Mouse (Mus musculus) small intestine, adult 2 months (tissue): Measurements from ENCODE around the gene Vps45. TPM values are rescaled to one million over a fixed set of nuclear protein-coding genes. Genes with fewer than 3 reads are reported as not detected.
A peak's percentile ranks its signal among the peaks of the same experiment; 100 is the strongest.

Experiments
- H3K27ac ChIP-seq: fragments of 200-500 bp; 2 replicates; pipeline ENCODE4 v1.5.1; 2012; ENCODE audit warnings: low read depth, low read length, control low read depth, inconsistent platforms; ENCODE audit not compliant: insufficient read depth
- H3K27me3 ChIP-seq: fragments of 200-500 bp; 2 replicates; pipeline ENCODE4 v1.6.1; 2012; ENCODE audit warnings: mild to moderate bottlenecking, moderate library complexity, low read length, inconsistent platforms; ENCODE audit not compliant: control insufficient read depth, insufficient read depth
- H3K36me3 ChIP-seq: fragments of 200-500 bp; 2 replicates; pipeline ENCODE4 v1.6.1; 2012; ENCODE audit warnings: mild to moderate bottlenecking, low read length, control low read depth, inconsistent platforms; ENCODE audit not compliant: control insufficient read depth, insufficient read depth
- H3K4me1 ChIP-seq: fragments of 200-500 bp; 2 replicates; pipeline ENCODE4 v1.6.1; 2012; ENCODE audit warnings: low read length, inconsistent platforms, mixed read lengths; ENCODE audit not compliant: control insufficient read depth, insufficient read depth, insufficient read length
- H3K4me3 ChIP-seq: fragments of 200-500 bp; 2 replicates; pipeline ENCODE4 v1.5.1; 2012; ENCODE audit warnings: low read depth, mild to moderate bottlenecking, control low read depth, inconsistent platforms, low read length, moderate library complexity
- CTCF ChIP-seq: fragments of 200-500 bp; IDR thresholded peaks from 2 replicates; pipeline ENCODE4 v1.5.1; 2012; ENCODE audit warnings: low read depth, mild to moderate bottlenecking, control low read depth, inconsistent platforms, low read length, moderate library complexity, mixed read lengths; ENCODE audit not compliant: insufficient replicate concordance, insufficient read length; ENCODE audit errors: extremely low read depth
- POLR2A ChIP-seq: fragments of 200-500 bp; IDR thresholded peaks from 2 replicates; pipeline ENCODE4 v1.6.1; 2012; ENCODE audit warnings: low read depth, mild to moderate bottlenecking, control low read depth, inconsistent platforms, low read length, moderate library complexity
- WGBS: fragments of 180-500 bp; shearing (Covaris S2); methylation state at CpG from one replicate; pipeline ENCODE4 v1.1.7; 2018; 5-methylcytosine and 5-hydroxymethylcytosine counted together
- polyA plus RNA-seq: library from polyadenylated mRNA; depleted of rRNA; stranded (reverse); fragments of >200 nt; gene quantifications from 2 replicates; pipeline ENCODE4 v1.2.3, GENCODE M21; 2012

Gene Vps45
- polyA plus RNA-seq, 1 experiment = 2.5 TPM

GRCm38 (mm10) chr3:95993881-95994280 lies 64.4 kb downstream of the Vps45 start:
- Histone ChIP-seq H3K4me1 (0 out of 2 replicates have a peak, but pooled peaks cover 1% of the 10 kb centered on the region), H3K27ac (peak overlapping the region; percentile 91), H3K4me3 (peak overlapping the region; percentile 63), H3K27me3 (peaks cover 13% of the 10 kb centered on the region), H3K36me3 (peaks cover 9% of the 10 kb centered on the region)
- 46% methylated on average over 4 of the region's 4 CpGs for WGBS
- no peak for TF ChIP-seq CTCF

GRCm38 (mm10) chr3:95992990-95993603 lies 65.2 kb downstream of the Vps45 start:
- peak overlapping the region; percentile 8; the same call in 1 of the 2 replicates for H3K4me3 ChIP-seq
- peaks cover 13% of the 10 kb centered on the region for H3K27me3 ChIP-seq
- H3K27ac ChIP-seq = peak overlapping the region; percentile 91
- peaks cover 16% of the 10 kb centered on the region for H3K36me3 ChIP-seq
- 0 out of 2 replicates have a peak, but pooled peaks cover 1% of the 10 kb centered on the region for H3K4me1 ChIP-seq
- TF ChIP-seq CTCF (no peak), POLR2A (no peak)
- WGBS = 46% methylated on average over 5 of the region's 5 CpGs

- TF ChIP-seq POLR2A (no peak), CTCF (no peak)
- Histone ChIP-seq H3K27ac (peak overlapping the region; percentile 67), H3K4me3 (no peak overlapping the region), H3K4me1 (peaks cover 11% of the 10 kb centered on the region; the same call in 1 of the 2 replicates), H3K27me3 (peaks cover 8% of the 10 kb centered on the region), H3K36me3 (peaks cover 16% of the 10 kb centered on the region)
- WGBS = 69% methylated on average over 12 of the region's 12 CpGs
These were observed 67.8 kb downstream of the Vps45 start for GRCm38 (mm10) chr3:95990413-95990941.

DNA sequence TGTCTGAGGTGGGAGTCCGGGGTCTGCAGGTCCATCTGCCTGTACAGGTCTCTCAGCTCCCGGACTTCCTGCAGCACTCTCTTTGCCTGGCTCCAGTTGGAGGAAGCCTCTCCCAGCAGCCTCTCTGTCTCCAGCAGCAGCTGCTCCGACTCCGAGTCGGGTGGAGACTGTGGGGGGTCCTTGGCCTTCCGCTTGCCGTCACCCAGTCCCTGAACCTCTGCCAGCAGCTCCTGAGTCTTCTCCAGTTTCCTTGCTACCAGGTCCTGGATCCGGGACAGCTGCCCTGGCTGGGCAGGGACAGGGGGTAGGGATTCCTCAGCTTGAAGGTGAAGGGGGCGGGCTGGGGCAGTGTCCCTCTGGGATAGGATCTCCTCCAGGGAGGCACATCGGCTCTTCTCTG lies 69.3 kb downstream of the Vps45 start:
- Histone ChIP-seq H3K4me3 (no peak overlapping the region), H3K27me3 (no peaks in the 10 kb centered on the region), H3K27ac (peak overlapping the region; percentile 18; the same call in 1 of the 2 replicates), H3K4me1 (peaks cover 12% of the 10 kb centered on the region; the same call in 1 of the 2 replicates), H3K36me3 (peaks cover 16% of the 10 kb centered on the region)
- WGBS = 72% methylated on average over 10 of the region's 10 CpGs
- TF ChIP-seq POLR2A (no peak), CTCF (no peak)

DNA sequence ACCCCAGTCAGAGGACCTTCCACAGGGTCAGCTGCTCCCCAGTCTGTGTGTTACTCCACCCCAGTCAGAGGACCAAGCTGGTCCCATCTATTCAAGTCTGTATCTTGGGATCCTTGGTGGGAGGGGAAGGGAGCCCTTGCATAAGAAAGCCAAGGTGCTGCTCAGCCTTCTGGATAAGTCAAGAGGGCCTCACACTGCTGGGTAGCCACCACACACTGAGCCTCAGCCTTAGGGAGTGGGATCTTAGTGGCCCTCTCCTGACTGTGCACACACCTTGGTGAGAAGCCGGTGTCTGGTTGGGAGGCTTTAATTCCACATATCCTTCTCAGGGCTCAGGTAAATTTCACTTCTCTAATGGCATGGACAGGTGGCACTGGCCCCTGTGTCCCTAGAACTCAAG lies 70.1 kb downstream of the Vps45 start:
- H3K27ac ChIP-seq = no peak overlapping the region
- H3K4me3 ChIP-seq = no peak overlapping the region
- TF ChIP-seq CTCF (no peak), POLR2A (no peak)
- peaks cover 16% of the 10 kb centered on the region for H3K36me3 ChIP-seq
- no peaks in the 10 kb centered on the region for H3K27me3 ChIP-seq
- H3K4me1 ChIP-seq = peaks cover 12% of the 10 kb centered on the region; the same call in 1 of the 2 replicates
- 92% methylated on average over 1 of the region's 1 CpGs for WGBS

DNA sequence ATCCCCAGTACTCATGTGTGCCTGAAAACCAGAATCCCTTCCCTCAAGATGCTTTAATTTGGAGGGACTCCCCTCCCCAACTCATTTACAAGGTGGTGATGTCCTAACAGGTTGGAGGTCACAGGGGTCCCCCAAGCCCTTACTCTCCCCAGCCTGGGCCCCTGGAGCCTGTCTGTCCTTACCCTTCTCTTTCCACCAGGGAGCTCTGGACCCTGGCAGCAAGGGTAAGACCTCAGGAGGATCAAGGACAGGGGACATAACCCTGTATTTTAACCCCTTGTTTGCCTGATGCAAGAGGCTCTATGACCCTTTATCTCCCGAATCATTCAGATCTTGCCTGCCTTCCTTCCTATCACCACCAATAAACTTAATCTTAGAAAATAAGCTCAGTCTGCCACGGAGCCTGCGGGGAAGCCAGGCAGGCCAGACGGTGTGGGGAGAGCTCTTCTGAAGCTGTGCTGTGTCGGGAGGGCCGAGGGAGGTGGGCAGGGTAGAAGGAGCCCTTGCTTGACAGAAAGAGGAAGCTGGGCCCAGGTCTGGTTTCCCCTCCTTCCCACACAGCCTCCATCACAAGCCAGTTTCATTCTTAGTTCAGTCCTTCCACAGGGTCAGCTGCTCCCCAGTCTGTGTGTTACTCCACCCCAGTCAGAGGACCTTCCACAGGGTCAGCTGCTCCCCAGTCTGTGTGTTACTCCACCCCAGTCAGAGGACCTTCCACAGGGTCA lies 70.7 kb downstream of the Vps45 start:
- no peaks in the 10 kb centered on the region for H3K27me3 ChIP-seq
- peaks cover 12% of the 10 kb centered on the region; the same call in 1 of the 2 replicates for H3K4me1 ChIP-seq
- 68% methylated on average over 6 of the region's 6 CpGs for WGBS
- peak overlapping the region; percentile 69 for H3K27ac ChIP-seq
- H3K4me3 ChIP-seq = no peak overlapping the region
- peaks cover 16% of the 10 kb centered on the region for H3K36me3 ChIP-seq
- TF ChIP-seq CTCF (no peak), POLR2A (no peak)

DNA sequence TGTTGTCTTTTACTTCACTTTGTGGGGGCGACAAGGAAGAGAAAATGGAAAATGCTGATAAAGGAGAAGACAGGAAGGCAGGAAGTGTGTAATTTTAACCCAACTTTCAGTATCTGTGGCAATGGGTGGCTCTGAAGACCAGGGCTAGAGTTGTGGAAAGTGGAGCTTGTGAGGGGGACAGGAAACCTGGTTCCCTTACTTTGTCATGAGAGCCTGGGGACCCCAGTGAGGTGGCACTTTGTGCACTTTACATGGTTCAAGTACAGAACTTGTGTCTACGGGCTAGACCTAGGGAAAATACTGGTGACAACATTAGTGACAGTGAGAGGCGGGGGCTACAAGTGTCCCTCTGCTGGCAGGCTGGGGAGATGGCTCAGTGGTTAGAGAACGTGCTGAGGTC lies 71.3 kb downstream of the Vps45 start:
- Histone ChIP-seq H3K27ac (peak overlapping the region; percentile 69), H3K36me3 (peaks cover 15% of the 10 kb centered on the region), H3K4me3 (no peak overlapping the region), H3K27me3 (no peaks in the 10 kb centered on the region), H3K4me1 (peaks cover 12% of the 10 kb centered on the region; the same call in 1 of the 2 replicates)
- TF ChIP-seq CTCF (no peak), POLR2A (no peak)
- WGBS = 71% methylated on average over 4 of the region's 4 CpGs
